Mouse (Mus musculus): Measurements from ENCODE around the gene Per2. TPM values are rescaled to one million over a fixed set of nuclear protein-coding genes. Genes with fewer than 3 reads are reported as not detected.
A peak's percentile ranks its signal among the peaks of the same experiment; 100 is the strongest.
"Not testable (repeated sequence)": the region's sequence is repeated elsewhere in the genome, so short reads cannot be mapped to it uniquely, and the experiment has no call there.

Gene Per2
- 10 to 100 TPM; 12.3 to 18.9 TPM for total RNA-seq (2021)
- long read RNA-seq, experiment 1, full-length matches to known transcripts, result 3 of 9 reads
- long read RNA-seq, experiment 1, partial matches to known transcripts, result 4 of 9 reads
- long read RNA-seq, experiment 1, other reads (novel, unspliced or antisense), result 2 of 9 reads
- long read RNA-seq, experiment 2, full-length matches to known transcripts, result 2 of 7 reads
- long read RNA-seq, experiment 2, partial matches to known transcripts, result 2 of 7 reads
- long read RNA-seq, experiment 2, other reads (novel, unspliced or antisense), result 3 of 7 reads

- intact Hi-C loops (cut with DNase I), result loop anchor here (1.0 kb wide), 1 partner anchor 31 kb away; no protein-coding TSS in a partner anchor
- peak; percentile 99 for DNase-seq
These were observed at the start of gene Per2 for GRCm38 (mm10) chr1:91459059-91459809. Per2 (minus strand) TSS chr1:91459324.

GRCm38 (mm10) chr1:91504615-91505014, 45.5 kb upstream of the Per2 start:
- DNase-seq, result no peak
- intact Hi-C loops (cut with DNase I), result no loop called here

GRCm38 (mm10) chr1:91498579-91498978, 39.5 kb upstream of the Per2 start:
- no peak for DNase-seq
- intact Hi-C loops (cut with DNase I), result no loop called here

- intact Hi-C loops (cut with DNase I), result no loop called here
- no peak for DNase-seq
These were observed 36.2 kb upstream of the Per2 start for GRCm38 (mm10) chr1:91495321-91495720.

GRCm38 (mm10) chr1:91494457-91495140, 35.5 kb upstream of the Per2 start, which contains the start of gene Traf3ip1:
Traf3ip1 (plus strand) TSS chr1:91494647.
- intact Hi-C loops (cut with DNase I), result no loop called here
- DNase-seq, result peak; percentile 94 to 96

GRCm38 (mm10) chr1:91493938-91494337, 34.8 kb upstream of the Per2 start:
- intact Hi-C loops (cut with DNase I), result no loop called here
- DNase-seq, result no peak

GRCm38 (mm10) chr1:91492740-91493139, 33.6 kb upstream of the Per2 start:
- intact Hi-C loops (cut with DNase I), result no loop called here
- DNase-seq, result no peak

- no peak for DNase-seq
- intact Hi-C loops (cut with DNase I), result loop anchor here (2.0 kb wide), 1 partner anchor 64 kb away; no protein-coding TSS in a partner anchor
These were observed 31.2 kb upstream of the Per2 start for GRCm38 (mm10) chr1:91490322-91490721.

- no peak for DNase-seq
- intact Hi-C loops (cut with DNase I), result no loop called here
These were observed 27.0 kb upstream of the Per2 start for GRCm38 (mm10) chr1:91486165-91486564.

- DNase-seq, result no peak
- intact Hi-C loops (cut with DNase I), result no loop called here
These were observed 26.3 kb upstream of the Per2 start for GRCm38 (mm10) chr1:91485422-91485821.

GRCm38 (mm10) chr1:91484011-91484346, 24.9 kb upstream of the Per2 start:
- intact Hi-C loops (cut with DNase I), result loop anchor here (5.0 kb wide), 1 partner anchor 137 kb away; no protein-coding TSS in a partner anchor
- no peak for DNase-seq

- intact Hi-C loops (cut with DNase I), result loop anchor here (1.0 to 5.0 kb wide), 2 partner anchors 55 to 136 kb away; no protein-coding TSS in a partner anchor
- peak; percentile 88 to 94 for DNase-seq
These were observed 24.3 kb upstream of the Per2 start for GRCm38 (mm10) chr1:91483304-91484010.

- intact Hi-C loops (cut with DNase I), result loop anchor here (1.0 to 5.0 kb wide), 2 partner anchors 54 to 135 kb away; no protein-coding TSS in a partner anchor
- no peak for DNase-seq
These were observed 23.6 kb upstream of the Per2 start for GRCm38 (mm10) chr1:91482616-91483211.

GRCm38 (mm10) chr1:91478958-91479357, 19.8 kb upstream of the Per2 start:
- no peak for DNase-seq
- intact Hi-C loops (cut with DNase I), result no loop called here

GRCm38 (mm10) chr1:91478145-91478544, 19.0 kb upstream of the Per2 start:
- intact Hi-C loops (cut with DNase I); DNase-seq: not testable (repeated sequence)

GRCm38 (mm10) chr1:91469888-91470419, 10.8 kb upstream of the Per2 start:
- DNase-seq, result no peak

GRCm38 (mm10) chr1:91466186-91466585, 7.1 kb upstream of the Per2 start:
- DNase-seq, result no peak
- intact Hi-C loops (cut with DNase I), result no loop called here

More at GRCm38 (mm10) chr1:91469888-91470419, 10.8 kb upstream of the Per2 start:
- intact Hi-C loops (cut with DNase I), result no loop called here

GRCm38 (mm10) chr1:91465244-91465643, 6.1 kb upstream of the Per2 start:
- intact Hi-C loops (cut with DNase I), result no loop called here
- no peak for DNase-seq

GRCm38 (mm10) chr1:91464436-91464835, 5.3 kb upstream of the Per2 start:
- intact Hi-C loops (cut with DNase I), result no loop called here
- no peak for DNase-seq
